Mouse (Mus musculus) cerebral cortex, adult 2 months (tissue): ENCODE measurements around the gene Cldn7.

Experiments used
- WGBS: fragments of 180-500 bp; shearing (Covaris S2); methylation state at CpG from one replicate; pipeline ENCODE4 v1.1.7; 2018; 5-methylcytosine and 5-hydroxymethylcytosine counted together

The Cldn7 gene

GRCm38 (mm10) chr11:69933066-69933465 is 31.5 kb upstream of the Cldn7 start:
- WGBS = 67% methylated on average over 4 of the region's 4 CpGs

- under 1% methylated on average over 18 of the region's 18 CpGs for WGBS
These were observed 30.4 kb upstream of the Cldn7 start for GRCm38 (mm10) chr11:69934169-69934568.

- WGBS = 18% methylated on average over 6 of the region's 6 CpGs
These were observed 29.9 kb upstream of the Cldn7 start for GRCm38 (mm10) chr11:69934681-69935080.

GRCm38 (mm10) chr11:69935137-69935879 is 29.3 kb upstream of the Cldn7 start, which contains the start of gene Ybx2:
TSS of gene Ybx2 (plus strand) at chr11:69935796.
- WGBS = 2% methylated on average over 62 of the region's 62 CpGs

- WGBS = 3% methylated on average over 27 of the region's 30 CpGs
These were observed 28.4 kb upstream of the Cldn7 start for GRCm38 (mm10) chr11:69936156-69936555.

- whole genome bisulfite sequencing = 39% methylated on average over 9 of the region's 9 CpGs
These were observed 27.7 kb upstream of the Cldn7 start for GRCm38 (mm10) chr11:69936714-69937347.

- 36% methylated on average over 4 of the region's 4 CpGs for WGBS
These were observed 27.2 kb upstream of the Cldn7 start for GRCm38 (mm10) chr11:69937385-69937784.

GRCm38 (mm10) chr11:69937834-69938233 is 26.7 kb upstream of the Cldn7 start:
- WGBS = 84% methylated on average over 5 of the region's 5 CpGs

- 58% methylated on average over 9 of the region's 9 CpGs for WGBS
These were observed 26.1 kb upstream of the Cldn7 start for GRCm38 (mm10) chr11:69938401-69938979.

GRCm38 (mm10) chr11:69939181-69939580 is 25.4 kb upstream of the Cldn7 start:
- WGBS = 77% methylated on average over 5 of the region's 5 CpGs

- 94% methylated on average over 17 of the region's 17 CpGs for WGBS
These were observed 24.8 kb upstream of the Cldn7 start for GRCm38 (mm10) chr11:69939731-69940130.

GRCm38 (mm10) chr11:69940962-69941361 is 23.6 kb upstream of the Cldn7 start:
- WGBS = 86% methylated on average over 4 of the region's 4 CpGs

- WGBS = 89% methylated on average over 13 of the region's 13 CpGs
These were observed 19.4 kb upstream of the Cldn7 start for GRCm38 (mm10) chr11:69945216-69945615.

GRCm38 (mm10) chr11:69945997-69946891 is 18.3 kb upstream of the Cldn7 start:
- 91% methylated on average over 18 of the region's 18 CpGs for WGBS

GRCm38 (mm10) chr11:69947337-69948065 is 17.1 kb upstream of the Cldn7 start:
- 10% methylated on average over 29 of the region's 29 CpGs for WGBS

GRCm38 (mm10) chr11:69948066-69948762 is 16.4 kb upstream of the Cldn7 start, which contains the start of gene Slc2a4:
TSS of gene Slc2a4 (minus strand) at chr11:69948188.
- WGBS = 2% methylated on average over 34 of the region's 34 CpGs

- WGBS = 0% methylated on average over 14 of the region's 14 CpGs
These were observed 15.8 kb upstream of the Cldn7 start for GRCm38 (mm10) chr11:69948763-69949150.

- WGBS = 42% methylated on average over 4 of the region's 4 CpGs
These were observed 13.6 kb upstream of the Cldn7 start for GRCm38 (mm10) chr11:69950807-69951459.

GRCm38 (mm10) chr11:69952274-69952673 is 12.3 kb upstream of the Cldn7 start:
- WGBS = 25% methylated on average over 1 of the region's 1 CpGs
